Mouse (Mus musculus) right cerebral cortex, postnatal 25 days (tissue): Measurements from ENCODE around the gene Slc31a1.

Experiments used
- DNase-seq: peaks from one replicate; pipeline ENCODE4 v3.0.0; 2022

Gene Slc31a1

GRCm38 (mm10) chr4:62360088-62360804, at the start of gene Slc31a1, which contains the start of gene Fkbp15:
Gene Slc31a1 (plus strand): TSS chr4:62360727.
Gene Fkbp15 (minus strand): TSS chr4:62360548.
- peak; percentile 97 for DNase-seq

DNA sequence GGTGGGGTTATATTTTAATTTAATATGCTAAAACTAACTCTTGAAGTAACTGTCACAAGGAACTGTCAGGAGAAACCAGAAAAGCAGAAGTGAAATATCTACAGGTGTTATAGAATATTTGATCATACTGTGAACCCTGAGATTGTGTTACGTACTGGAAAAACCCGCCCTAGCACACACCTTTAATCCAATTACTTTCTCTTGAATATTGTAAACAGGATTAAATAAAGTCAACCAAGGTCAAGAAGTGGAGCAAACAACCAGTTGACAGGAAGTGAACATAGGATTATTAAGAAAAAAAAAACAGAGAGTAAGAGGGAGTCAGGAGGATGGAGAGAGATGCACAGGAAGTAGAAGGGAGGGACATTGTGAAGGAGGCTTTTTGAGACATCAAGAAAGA, 47.7 kb upstream of the Slc31a1 start:
- DNase-seq, result no peak

DNA sequence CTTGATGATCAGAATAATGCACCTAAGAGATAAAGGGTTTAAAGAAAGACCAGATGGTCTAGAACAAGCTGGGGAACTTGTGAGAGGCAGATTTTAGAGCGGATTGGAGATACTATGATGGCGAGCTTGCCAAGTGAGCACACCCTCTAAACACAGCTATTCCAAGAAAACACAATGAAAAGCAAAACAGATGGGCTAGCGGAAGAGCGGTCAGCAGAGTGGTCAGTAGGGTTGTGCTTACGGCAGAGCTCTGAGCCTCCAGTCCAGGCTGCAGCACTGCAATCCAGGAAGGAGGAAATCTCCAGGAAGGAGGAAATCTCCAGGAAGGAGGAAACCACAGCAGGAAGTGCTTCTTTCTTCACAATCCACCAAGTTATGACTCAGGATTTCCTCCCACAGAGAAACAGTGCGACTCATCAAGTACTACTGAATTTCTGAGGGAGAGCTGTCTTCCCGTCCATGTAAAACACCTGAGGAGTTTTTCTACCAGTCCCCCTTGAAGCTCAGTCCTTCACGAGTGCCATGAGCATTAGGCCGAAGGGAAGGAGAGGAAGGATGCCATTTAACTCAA, 46.8 kb upstream of the Slc31a1 start:
- no peak for DNase-seq

DNA sequence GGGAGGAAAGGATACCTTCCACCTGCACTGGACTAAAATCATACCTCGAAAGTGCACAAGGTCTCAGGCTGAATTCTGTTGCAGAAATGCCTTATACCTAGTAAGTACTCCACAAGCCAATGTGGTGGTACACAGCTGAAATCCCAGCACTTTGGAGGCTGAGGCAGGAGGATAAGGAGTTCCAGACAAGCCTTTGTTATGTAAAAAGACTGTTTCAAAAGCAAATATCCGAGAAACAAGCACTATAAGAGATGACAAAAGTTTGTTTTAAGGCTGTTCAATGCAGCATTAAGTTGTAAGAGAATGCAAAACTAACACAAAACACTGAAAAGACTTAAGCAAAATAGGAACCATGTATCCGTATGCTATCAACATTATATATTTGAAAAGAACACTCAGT, 46.0 kb upstream of the Slc31a1 start:
- no peak for DNase-seq

- no peak for DNase-seq
Observed at GRCm38 (mm10) chr4:62316456-62316855, 44.1 kb upstream of the Slc31a1 start.

GRCm38 (mm10) chr4:62318294-62318693, 42.2 kb upstream of the Slc31a1 start:
- DNase-seq, result no peak

DNA sequence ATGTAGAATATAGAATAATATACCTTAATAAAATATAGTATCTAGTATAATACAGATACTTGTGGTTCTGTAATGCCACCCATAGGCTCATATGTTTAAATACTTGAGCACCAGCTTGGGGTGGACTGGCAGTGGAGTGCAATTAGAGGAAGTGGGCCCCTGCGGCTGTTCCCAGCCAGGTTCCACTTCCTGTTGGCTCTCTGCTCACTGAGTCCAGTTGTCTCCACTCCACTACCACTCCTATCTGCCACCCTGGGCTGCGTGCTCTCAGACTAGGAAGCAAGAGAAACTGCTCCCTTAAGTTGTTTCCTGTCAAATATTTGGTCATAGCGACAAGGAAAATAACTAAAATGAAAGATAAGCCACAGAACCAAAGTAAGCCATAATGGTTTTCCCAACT, 37.8 kb upstream of the Slc31a1 start:
- DNase-seq, result no peak

DNA sequence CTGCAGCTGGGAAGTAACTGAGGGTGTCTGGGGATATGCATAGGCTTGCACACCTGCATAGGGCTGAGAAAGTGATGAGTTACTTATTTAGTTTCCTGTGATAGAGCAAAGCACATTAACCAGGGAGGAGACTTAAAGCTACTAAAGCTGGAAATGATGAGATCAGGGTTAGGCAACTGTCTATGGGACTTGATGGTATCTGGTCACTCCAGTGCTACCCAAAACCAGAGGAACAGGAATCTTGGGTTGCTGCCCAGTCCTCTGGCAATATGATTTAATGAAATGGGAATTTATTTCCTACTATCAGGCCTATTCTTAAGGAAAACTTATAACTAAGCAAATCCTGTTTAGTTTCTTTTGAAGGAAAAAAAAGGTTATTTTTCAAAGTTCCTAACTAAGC, 34.4 kb upstream of the Slc31a1 start:
- no peak for DNase-seq

- no peak for DNase-seq
Observed at GRCm38 (mm10) chr4:62328941-62329660, 31.4 kb upstream of the Slc31a1 start.

DNA sequence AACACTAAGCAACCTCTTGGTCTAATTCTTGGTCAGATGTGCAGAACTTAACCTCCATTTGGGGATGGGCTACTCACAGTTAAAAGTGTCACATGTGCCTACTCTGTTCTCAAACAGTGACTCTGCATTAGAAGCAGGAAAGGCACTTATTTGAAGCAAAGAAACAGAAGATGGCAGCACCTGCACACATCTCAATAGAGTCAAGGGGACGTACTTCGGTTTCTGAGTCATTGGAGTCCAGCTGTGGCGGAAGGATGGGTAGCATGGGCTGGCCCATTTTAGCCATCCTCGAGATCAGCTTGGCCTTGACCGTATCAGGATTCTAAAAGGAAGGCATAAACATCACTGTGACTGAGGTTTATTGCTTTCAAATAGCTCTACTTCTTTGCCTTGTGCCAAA, 28.6 kb upstream of the Slc31a1 start:
- no peak for DNase-seq

DNA sequence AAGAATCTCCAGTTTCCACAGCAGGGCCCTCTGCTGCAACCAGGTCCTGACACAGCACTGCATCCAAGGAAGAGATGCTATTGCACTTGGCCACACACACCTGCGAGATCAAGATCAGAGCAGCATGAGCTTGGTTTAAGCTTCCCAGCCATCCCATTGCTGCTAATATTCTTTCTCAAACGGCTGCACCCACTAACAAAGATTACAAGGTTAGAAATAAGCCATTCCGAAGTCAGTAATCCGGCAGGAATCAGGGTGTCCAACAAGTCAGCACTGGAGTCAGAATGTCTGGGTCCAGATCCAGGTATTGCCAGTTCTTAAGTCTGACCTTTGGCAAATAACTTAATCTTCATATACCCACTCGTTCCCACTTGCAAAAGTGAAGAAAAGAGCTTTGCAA, 22.0 kb upstream of the Slc31a1 start:
- DNase-seq, result no peak

DNA sequence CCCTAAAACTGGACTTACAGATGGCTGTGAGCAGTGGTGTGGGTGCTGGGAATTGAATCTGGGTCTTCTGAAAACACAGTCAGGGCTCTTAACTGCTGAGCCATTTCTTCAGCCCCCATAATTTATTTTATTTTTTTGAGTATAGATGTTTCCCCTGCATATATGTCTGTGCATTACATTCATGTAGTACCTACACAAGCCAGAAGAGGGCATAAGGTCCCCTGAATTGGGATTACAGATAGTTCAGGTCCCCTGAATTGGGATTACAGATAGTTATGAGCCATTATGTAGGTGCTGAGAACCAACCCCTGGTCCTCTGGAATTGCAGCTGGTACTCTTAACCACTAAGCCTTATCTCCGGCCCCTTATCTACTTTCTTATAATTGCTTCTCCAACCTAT, 16.5 kb upstream of the Slc31a1 start:
- no peak for DNase-seq

- no peak for DNase-seq
Observed at GRCm38 (mm10) chr4:62345827-62346226, 14.7 kb upstream of the Slc31a1 start.

DNA sequence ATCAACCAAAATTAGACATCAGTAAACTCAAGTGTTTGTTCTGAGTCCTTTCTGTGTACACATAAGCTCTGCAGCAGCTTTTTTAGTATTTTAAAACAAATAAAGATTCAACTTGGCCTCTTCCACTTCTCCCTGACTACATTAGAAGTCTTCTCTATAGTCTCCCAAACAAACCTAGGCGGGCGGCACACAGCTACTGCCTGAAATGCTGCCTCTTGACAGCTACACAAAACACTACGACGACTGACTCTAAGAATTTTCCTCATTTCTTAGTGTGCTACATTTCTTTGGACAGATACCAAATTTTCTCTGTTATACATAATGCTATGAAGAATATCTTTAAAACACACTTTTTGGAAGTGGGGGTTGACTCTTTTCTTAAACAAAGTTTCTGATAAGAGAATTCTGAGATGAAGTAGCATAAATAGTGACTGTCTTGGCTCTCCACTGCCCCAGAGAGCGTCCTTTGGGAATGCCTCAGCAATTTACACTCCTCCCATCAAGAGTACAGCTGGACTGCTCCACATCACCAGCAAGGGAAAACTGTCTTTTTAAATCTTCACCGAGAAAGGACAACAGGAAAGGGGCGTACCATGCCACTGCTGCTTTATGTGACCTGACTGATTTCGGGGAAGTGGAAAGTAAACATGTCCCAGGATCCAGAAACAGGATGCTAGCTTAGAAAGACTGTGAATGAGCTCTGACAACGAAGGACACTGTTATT, 12.8 kb upstream of the Slc31a1 start:
- no peak for DNase-seq

GRCm38 (mm10) chr4:62348329-62348705, 12.2 kb upstream of the Slc31a1 start:
- DNase-seq, result no peak

DNA sequence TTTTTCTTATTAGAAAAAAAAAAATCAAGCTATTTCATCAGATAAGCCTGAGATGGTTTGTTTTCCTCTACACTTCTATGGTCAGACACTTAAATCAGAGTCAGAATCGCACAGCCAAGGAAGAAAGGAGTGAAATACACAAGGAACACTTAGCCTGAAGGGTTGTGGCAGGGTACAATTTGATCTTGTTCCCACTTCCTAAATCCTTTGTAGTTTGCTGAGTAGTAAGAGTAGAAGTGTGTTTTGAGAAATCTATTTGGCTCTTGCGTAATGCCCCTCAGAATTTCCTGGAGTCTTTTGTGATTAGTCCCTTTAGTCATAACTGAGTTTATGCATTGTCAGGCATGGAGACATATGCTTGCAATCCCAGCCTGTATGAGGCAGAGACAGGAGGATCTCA, 11.2 kb upstream of the Slc31a1 start:
- DNase-seq, result no peak

DNA sequence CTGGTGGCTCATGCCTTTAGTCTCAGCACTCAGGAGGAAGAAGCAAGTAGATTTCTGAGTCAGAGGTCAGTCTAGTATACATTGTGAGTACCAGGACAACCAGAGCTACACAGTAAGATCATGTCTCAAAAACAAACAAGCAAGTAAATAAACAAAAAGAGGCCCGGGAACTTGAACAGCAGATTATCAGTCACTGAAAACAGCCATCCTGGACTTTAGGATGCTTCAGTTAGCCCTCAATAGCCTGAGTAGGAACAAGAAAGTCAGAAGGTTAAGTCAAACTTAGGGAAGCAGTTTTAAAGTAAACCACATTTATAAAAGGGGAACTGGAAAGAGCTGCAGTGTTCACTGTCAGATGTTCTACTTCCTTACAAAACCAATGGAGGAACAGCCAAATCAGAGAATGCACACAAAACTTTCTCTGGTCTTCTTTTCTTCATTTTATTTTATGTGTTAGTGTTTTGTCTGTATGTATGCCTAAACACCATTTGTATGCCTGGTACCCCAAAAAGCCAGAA, 2.8 kb upstream of the Slc31a1 start:
- DNase-seq, result no peak

DNA sequence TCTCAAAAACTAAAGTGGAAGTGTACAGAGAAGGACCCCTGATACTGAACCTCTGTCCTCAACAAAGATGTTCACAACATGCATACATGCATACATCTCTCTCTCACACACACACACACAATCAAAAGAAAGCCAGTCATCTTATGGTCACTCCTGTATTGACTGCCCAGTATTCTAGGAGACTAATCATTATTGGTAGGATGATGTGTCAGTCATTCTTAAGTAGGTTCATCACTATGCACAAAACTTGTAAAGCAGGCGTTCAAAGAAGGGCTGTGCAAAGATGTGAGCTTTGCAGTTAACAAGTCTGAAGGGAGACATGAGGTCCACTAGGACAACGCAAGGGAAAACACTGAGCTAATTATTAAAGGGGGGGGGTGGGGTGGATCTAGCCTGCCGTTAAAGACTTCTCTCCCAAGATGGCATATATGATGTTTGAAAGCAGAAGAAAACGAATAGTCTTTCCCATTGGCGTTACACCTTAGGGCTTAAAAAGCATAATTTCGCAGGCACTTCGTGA, 1.2 kb upstream of the Slc31a1 start:
- DNase-seq, result no peak

DNA sequence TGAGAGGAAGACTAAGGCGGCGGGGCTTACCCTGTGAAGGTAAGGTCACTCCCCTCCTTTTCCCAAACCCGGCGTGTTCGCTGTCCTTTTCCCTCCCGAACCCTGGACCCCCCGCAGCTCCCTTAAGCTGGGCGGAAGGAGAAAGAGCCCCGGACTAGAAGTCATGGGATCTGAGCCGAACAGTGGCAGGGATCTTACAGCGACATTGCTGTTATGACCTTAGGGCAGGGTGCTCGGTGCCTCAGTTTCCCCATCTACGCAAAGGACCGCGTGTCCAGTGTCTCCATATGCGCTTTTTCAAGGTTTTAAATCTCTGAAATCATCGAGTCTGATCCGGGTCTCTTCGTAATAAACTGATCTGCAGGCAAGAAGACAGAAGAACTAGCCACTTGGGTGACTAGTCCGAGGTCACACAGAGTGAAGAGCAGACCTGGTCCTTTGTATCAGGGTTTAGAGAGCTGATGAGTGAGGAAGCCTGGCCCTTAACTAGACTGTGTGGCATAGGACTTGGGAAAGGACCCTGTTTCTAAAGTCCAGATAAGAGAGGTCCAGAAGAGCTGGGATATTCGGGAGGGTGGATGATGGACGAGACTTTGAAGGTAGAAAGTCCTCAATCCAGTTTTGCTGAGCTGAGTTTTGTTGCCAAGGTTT, 403 bp downstream of the Slc31a1 start:
- DNase-seq, result no peak

GRCm38 (mm10) chr4:62361571-62361970, 1.0 kb downstream of the Slc31a1 start:
- no peak for DNase-seq

GRCm38 (mm10) chr4:62361997-62362396, 1.5 kb downstream of the Slc31a1 start:
- DNase-seq, result no peak

GRCm38 (mm10) chr4:62362437-62362836, 1.9 kb downstream of the Slc31a1 start:
- no peak for DNase-seq

- DNase-seq, result no peak
Observed at GRCm38 (mm10) chr4:62364299-62364698, 3.8 kb downstream of the Slc31a1 start.
